Mouse (Mus musculus) lung, adult 2 months (tissue): ENCODE measurements around the gene Mrpl14. TPM values are rescaled to one million over a fixed set of nuclear protein-coding genes. Genes with fewer than 3 reads are reported as not detected.

ENCODE experiments used
- DNase-seq: peaks from one replicate; pipeline ENCODE4 v3.0.0; 2022
- H3K4me1 ChIP-seq: fragments of 200-500 bp; 2 replicates; pipeline ENCODE4 v1.6.1; 2011; ENCODE audit warnings: low read length; ENCODE audit not compliant: control insufficient read depth, insufficient read depth
- H3K4me3 ChIP-seq: fragments of 200-500 bp; replicated peaks from 2 replicates; pipeline ENCODE3; 2011; ENCODE audit warnings: low read depth, mild to moderate bottlenecking, control low read depth, low read length; ENCODE audit errors: extremely low read depth
- CTCF ChIP-seq: fragments of 200-500 bp; IDR thresholded peaks from 2 replicates; pipeline ENCODE4 v1.5.1; 2011; ENCODE audit warnings: mild to moderate bottlenecking, low read length, control low read depth; ENCODE audit not compliant: insufficient read depth
- POLR2A ChIP-seq: fragments of 200-500 bp; IDR thresholded peaks from 2 replicates; pipeline ENCODE4 v1.6.1; 2011; ENCODE audit warnings: low read depth, mild to moderate bottlenecking, control low read depth, low read length, borderline replicate concordance; ENCODE audit errors: extremely low read depth
- WGBS: fragments of 180-500 bp; shearing (Covaris S2); methylation state at CpG from one replicate; pipeline ENCODE4 v1.1.7; 2018; 5-methylcytosine and 5-hydroxymethylcytosine counted together
- polyA plus RNA-seq: library from polyadenylated mRNA; depleted of rRNA; stranded (reverse); fragments of >200 nt; gene quantifications from 2 replicates; pipeline ENCODE4 v1.2.3, GENCODE M21; 2012

Gene Mrpl14
- polyA plus RNA-seq, 1 experiment, result 131 TPM

- Histone ChIP-seq H3K4me3 (no peak overlapping the region), H3K4me1 (no peaks in the 10 kb centered on the region)
- no peak for TF ChIP-seq CTCF
- no peak for TF ChIP-seq POLR2A
- 21% methylated on average over 3 of the region's 3 CpGs for WGBS
- no peak for DNase-seq
Observed at GRCm38 (mm10) chr17:45711525-45711924, 25.4 kb downstream of the Mrpl14 start.

- 4% methylated on average over 10 of the region's 10 CpGs for WGBS
- H3K4me3 ChIP-seq, result no peak overlapping the region
- TF ChIP-seq POLR2A (no peak), CTCF (peak; percentile 81)
- peak; percentile 63 for DNase-seq
- no peaks in the 10 kb centered on the region for H3K4me1 ChIP-seq
Observed at GRCm38 (mm10) chr17:45718323-45718722, 32.2 kb downstream of the Mrpl14 start.

- 4% methylated on average over 25 of the region's 25 CpGs for WGBS
- H3K4me1 ChIP-seq, result peaks cover 4% of the 10 kb centered on the region
- peak; percentile 85 for DNase-seq
- TF ChIP-seq CTCF (peak; percentile 99), POLR2A (no peak)
- H3K4me3 ChIP-seq, result peak overlapping the region; percentile 74
Observed at GRCm38 (mm10) chr17:45723732-45724573, 37.8 kb downstream of the Mrpl14 start.

- Histone ChIP-seq H3K4me3 (no peak overlapping the region), H3K4me1 (peaks cover 4% of the 10 kb centered on the region)
- no peak for TF ChIP-seq CTCF
- no peak for DNase-seq
- 89% methylated on average over 10 of the region's 10 CpGs for WGBS
Observed at GRCm38 (mm10) chr17:45724574-45724921, 38.4 kb downstream of the Mrpl14 start.

- H3K4me3 ChIP-seq, result no peak overlapping the region
- peaks cover 4% of the 10 kb centered on the region for H3K4me1 ChIP-seq
- WGBS, result 45% methylated on average over 7 of the region's 7 CpGs
- TF ChIP-seq CTCF (no peak), POLR2A (no peak)
- DNase-seq, result peak; percentile 32
Observed at GRCm38 (mm10) chr17:45726249-45726648, 40.1 kb downstream of the Mrpl14 start.

- Histone ChIP-seq H3K4me1 (peaks cover 4% of the 10 kb centered on the region), H3K4me3 (no peak overlapping the region)
- TF ChIP-seq CTCF (no peak), POLR2A (no peak)
- no peak for DNase-seq
- WGBS, result 80% methylated on average over 2 of the region's 2 CpGs
Observed at GRCm38 (mm10) chr17:45727481-45727880, 41.4 kb downstream of the Mrpl14 start.

GRCm38 (mm10) chr17:45727983-45728723 is 42.0 kb downstream of the Mrpl14 start:
- no peak overlapping the region for H3K4me3 ChIP-seq
- TF ChIP-seq CTCF (no peak), POLR2A (no peak)
- H3K4me1 ChIP-seq, result peaks cover 4% of the 10 kb centered on the region
- 78% methylated on average over 8 of the region's 8 CpGs for WGBS
- no peak for DNase-seq

- 51% methylated on average over 10 of the region's 10 CpGs for WGBS
- no peaks in the 10 kb centered on the region for H3K4me1 ChIP-seq
- no peak for DNase-seq
- TF ChIP-seq CTCF, result no peak
- no peak for TF ChIP-seq POLR2A
- no peak overlapping the region for H3K4me3 ChIP-seq
Observed at GRCm38 (mm10) chr17:45729387-45729786, 43.3 kb downstream of the Mrpl14 start.

GRCm38 (mm10) chr17:45730696-45731095 is 44.6 kb downstream of the Mrpl14 start:
- WGBS, result 87% methylated on average over 4 of the region's 4 CpGs
- Histone ChIP-seq H3K4me3 (no peak overlapping the region), H3K4me1 (peaks cover 6% of the 10 kb centered on the region)
- no peak for TF ChIP-seq CTCF
- TF ChIP-seq POLR2A, result no peak
- no peak for DNase-seq
